Mouse (Mus musculus): ENCODE data around the gene Samd7.

Samd7 gene

GRCm38 (mm10) chr3:30765311-30766027, 19.4 kb downstream of the Samd7 start:
- DNase-seq (ENCODE audit: low spot score): no peak

GRCm38 (mm10) chr3:30766177-30766576, 20.1 kb downstream of the Samd7 start:
- no peak for DNase-seq (ENCODE audit: low spot score)

- no peak for DNase-seq (ENCODE audit: low spot score)
These were observed 21.2 kb downstream of the Samd7 start for GRCm38 (mm10) chr3:30767271-30767670.

- no peak for DNase-seq (ENCODE audit: low spot score)
These were observed 23.8 kb downstream of the Samd7 start for GRCm38 (mm10) chr3:30769755-30770515.

- DNase-seq (ENCODE audit: low spot score): no peak
These were observed 25.5 kb downstream of the Samd7 start for GRCm38 (mm10) chr3:30771560-30771959.

- DNase-seq (ENCODE audit: low spot score): no peak
These were observed 26.5 kb downstream of the Samd7 start for GRCm38 (mm10) chr3:30772631-30773030.

GRCm38 (mm10) chr3:30774677-30775076, 28.6 kb downstream of the Samd7 start:
- no peak for DNase-seq (ENCODE audit: low spot score)

GRCm38 (mm10) chr3:30777984-30778383, 31.9 kb downstream of the Samd7 start:
- no peak for DNase-seq (ENCODE audit: low spot score)

- no peak for DNase-seq (ENCODE audit: low spot score)
These were observed 42.4 kb downstream of the Samd7 start for GRCm38 (mm10) chr3:30788531-30788930.

GRCm38 (mm10) chr3:30792737-30793402, 46.8 kb downstream of the Samd7 start, which contains the start of gene Sec62:
Gene Sec62 (plus strand): TSS chr3:30792875.
- peak; percentile 96 for DNase-seq (ENCODE audit: low spot score)

- DNase-seq (ENCODE audit: low spot score): no peak
These were observed 47.5 kb downstream of the Samd7 start for GRCm38 (mm10) chr3:30793403-30794221.

GRCm38 (mm10) chr3:30802171-30802570, 56.1 kb downstream of the Samd7 start:
- DNase-seq (ENCODE audit: low spot score): no peak

GRCm38 (mm10) chr3:30812881-30813280, 66.8 kb downstream of the Samd7 start:
- DNase-seq (ENCODE audit: low spot score): no peak
